Comparison of ENCODE assay signal across 29 mouse cellular contexts in genomic region chr17:36912031-36912430, GRCm38 (mm10). TPM values are rescaled to one million over a fixed set of nuclear protein-coding genes. Genes with fewer than 3 reads are reported as not detected.
DNase-seq lines count a peak whose midpoint lies in the region; ATAC-seq and TF ChIP-seq lines count a peak whose summit lies in the region.
"Had no signal": no experiment of that assay in that cellular context is flagged by ENCODE, and none has a peak within 500 bp of the region (broad histone marks: within the 10 kb centered on the region; RNA-seq: fewer than 3 reads in every experiment).

No protein-coding gene starts in this region.

- DNase-seq in heart, embryonic 10.5 days (ENCODE audit: low spot score): peak; percentile 25
- peak; percentile 34 for DNase-seq in kidney, adult 2 months
- DNase-seq in kidney, postnatal 4 days: no peak
- peak; percentile 14 for DNase-seq in liver, adult 2 months (ENCODE audit: extremely low read depth, low read depth, low spot score)
- no peak for DNase-seq in liver, postnatal 0 days
- DNase-seq: adrenal gland, adult 2 months; adrenal gland, postnatal 10 days; adrenal gland, postnatal 25 days; cerebellum, adult 11 months; cerebellum, adult 18-20 months; cerebellum, adult 8-10 months; cerebellum, adult 9-11 months; cerebellum, postnatal 14 days; cerebellum, postnatal 36 days; embryo, embryonic 11 days had no signal

- TF ChIP-seq POLR2A in kidney, adult 2 months (IDR thresholded peaks at IDR 0.05; ENCODE audit: low read depth, low read length): no peak
- no peak for TF ChIP-seq POLR2A in liver, adult 2 months (IDR thresholded peaks at IDR 0.05; ENCODE audit: extremely low read depth, insufficient read depth, low read length)

- TF ChIP-seq EP300 in liver, postnatal 0 days (IDR thresholded peaks at IDR 0.05; ENCODE audit: low read depth): no peak

- no peaks in the 10 kb centered on the region for H3K79me2 ChIP-seq in liver, adult 2 months (ENCODE audit: control insufficient read depth, insufficient read depth, low read length)

- no peaks in the 10 kb centered on the region for H3K36me3 ChIP-seq in heart, embryonic 10.5 days
- no peaks in the 10 kb centered on the region for H3K36me3 ChIP-seq in heart, embryonic 11.5 days (ENCODE audit: control insufficient read depth, insufficient read depth, low read length)
- H3K36me3 ChIP-seq in kidney, adult 2 months (ENCODE audit: control insufficient read depth, insufficient read depth, low read length): no peaks in the 10 kb centered on the region
- H3K36me3 ChIP-seq in liver, adult 2 months (ENCODE audit: control insufficient read depth, insufficient read depth, low read length): no peaks in the 10 kb centered on the region
- H3K36me3 ChIP-seq in liver, postnatal 0 days (replicated peaks; ENCODE audit: insufficient read depth, low read length): no peaks in the 10 kb centered on the region
- H3K36me3 ChIP-seq: embryonic facial prominence, embryonic 13.5 days; embryonic facial prominence, embryonic 15.5 days; forebrain, embryonic 10.5 days; forebrain, embryonic 12.5 days had no signal

- H3K9me3 ChIP-seq in heart, embryonic 10.5 days: no peaks in the 10 kb centered on the region
- no peaks in the 10 kb centered on the region for H3K9me3 ChIP-seq in heart, embryonic 11.5 days (replicated peaks; ENCODE audit: control insufficient read depth, low read length)
- H3K9me3 ChIP-seq in liver, postnatal 0 days (ENCODE audit: low read length): no peaks in the 10 kb centered on the region
- H3K9me3 ChIP-seq: embryonic facial prominence, embryonic 13.5 days; embryonic facial prominence, embryonic 15.5 days; forebrain, embryonic 10.5 days; forebrain, embryonic 12.5 days had no signal

- H3K27ac ChIP-seq in heart, embryonic 10.5 days: no peak overlapping the region
- H3K27ac ChIP-seq in heart, embryonic 11.5 days (ENCODE audit: low read depth, low read length): no peak overlapping the region
- H3K27ac ChIP-seq in kidney, adult 2 months (ENCODE audit: insufficient read depth, low read depth, low read length): no peak overlapping the region
- no peak overlapping the region for H3K27ac ChIP-seq in liver, adult 2 months (replicated peaks; ENCODE audit: insufficient read depth, low read depth, low read length)
- no peak overlapping the region for H3K27ac ChIP-seq in liver, postnatal 0 days (ENCODE audit: low read depth)
- H3K27ac ChIP-seq: embryonic facial prominence, embryonic 13.5 days; embryonic facial prominence, embryonic 15.5 days; forebrain, embryonic 10.5 days; forebrain, embryonic 12.5 days had no signal

- peaks cover 5% of the 10 kb centered on the region; the same call in 1 of the 2 replicates for H3K27me3 ChIP-seq in heart, embryonic 10.5 days (ENCODE audit: insufficient read depth, poor library complexity, severe bottlenecking)
- H3K27me3 ChIP-seq in heart, embryonic 11.5 days (ENCODE audit: control insufficient read depth, insufficient read depth, low read length): 0 out of 2 replicates have a peak, but pooled peaks cover 3% of the 10 kb centered on the region
- H3K27me3 ChIP-seq in kidney, adult 2 months (replicated peaks; ENCODE audit: control insufficient read depth, insufficient read depth, low read length): no peaks in the 10 kb centered on the region
- no peaks in the 10 kb centered on the region for H3K27me3 ChIP-seq in liver, adult 2 months (ENCODE audit: control insufficient read depth, insufficient read depth, low read length)
- 0 out of 2 replicates have a peak, but pooled peaks cover 4% of the 10 kb centered on the region for H3K27me3 ChIP-seq in liver, postnatal 0 days (ENCODE audit: insufficient read depth, low read length)
- H3K27me3 ChIP-seq: forebrain, embryonic 12.5 days had no signal

- no peak overlapping the region for H3K9ac ChIP-seq in heart, embryonic 11.5 days (ENCODE audit: low read depth, low read length)
- no peak overlapping the region for H3K9ac ChIP-seq in liver, adult 2 months (ENCODE audit: low read depth, low read length)
- no peak overlapping the region for H3K9ac ChIP-seq in liver, postnatal 0 days (replicated peaks)
- H3K9ac ChIP-seq: embryonic facial prominence, embryonic 13.5 days; embryonic facial prominence, embryonic 15.5 days; forebrain, embryonic 12.5 days had no signal

- no peak overlapping the region for H3K4me3 ChIP-seq in heart, embryonic 10.5 days
- H3K4me3 ChIP-seq in heart, embryonic 11.5 days (ENCODE audit: low read depth, low read length): no peak overlapping the region
- H3K4me3 ChIP-seq in kidney, adult 2 months (ENCODE audit: insufficient read depth, low read depth, low read length): no peak overlapping the region
- no peak overlapping the region for H3K4me3 ChIP-seq in liver, adult 2 months (ENCODE audit: insufficient read depth, low read depth, low read length)
- no peak overlapping the region for H3K4me3 ChIP-seq in liver, postnatal 0 days (ENCODE audit: low read depth, low read length)
- H3K4me3 ChIP-seq: embryonic facial prominence, embryonic 13.5 days; embryonic facial prominence, embryonic 15.5 days; erythroblast, embryonic 14.5 days; forebrain, embryonic 10.5 days; forebrain, embryonic 12.5 days had no signal

- no peak overlapping the region for H3K4me2 ChIP-seq in heart, embryonic 11.5 days
- no peak overlapping the region for H3K4me2 ChIP-seq in liver, postnatal 0 days (ENCODE audit: low read depth, low read length)
- H3K4me2 ChIP-seq: embryonic facial prominence, embryonic 13.5 days; embryonic facial prominence, embryonic 15.5 days; forebrain, embryonic 12.5 days had no signal

- no peak for TF ChIP-seq CTCF in kidney, adult 2 months (conservative IDR thresholded peaks at IDR 0.05; ENCODE audit: insufficient read depth, insufficient read length, low read depth, low read length)
- TF ChIP-seq CTCF in liver, adult 2 months (IDR thresholded peaks at IDR 0.05; ENCODE audit: low read depth, low read length): no peak
- no peak for TF ChIP-seq CTCF in liver, postnatal 0 days (IDR thresholded peaks at IDR 0.05; ENCODE audit: low read depth)

- no peaks in the 10 kb centered on the region for H3K4me1 ChIP-seq in heart, embryonic 10.5 days
- no peaks in the 10 kb centered on the region for H3K4me1 ChIP-seq in heart, embryonic 11.5 days (ENCODE audit: control insufficient read depth, insufficient read depth, low read length)
- no peaks in the 10 kb centered on the region for H3K4me1 ChIP-seq in kidney, adult 2 months (ENCODE audit: control insufficient read depth, insufficient read depth, low read length)
- H3K4me1 ChIP-seq in liver, adult 2 months (ENCODE audit: control insufficient read depth, insufficient read depth, low read length): no peaks in the 10 kb centered on the region; the same call in 1 of the 2 replicates
- no peaks in the 10 kb centered on the region for H3K4me1 ChIP-seq in liver, postnatal 0 days (ENCODE audit: insufficient read depth)
- H3K4me1 ChIP-seq: embryonic facial prominence, embryonic 13.5 days; embryonic facial prominence, embryonic 15.5 days; forebrain, embryonic 12.5 days had no signal

- 63% methylated on average over 2 of the region's 2 CpGs for WGBS in heart, embryonic 10.5 days
- WGBS in heart, embryonic 11.5 days (ENCODE audit: insufficient replicate concordance): 63% methylated on average over 2 of the region's 2 CpGs
- WGBS in kidney, adult 2 months: 40% methylated on average over 2 of the region's 2 CpGs
- WGBS in liver, adult 2 months: 48% methylated on average over 2 of the region's 2 CpGs
- 47% methylated on average over 2 of the region's 2 CpGs for WGBS in liver, postnatal 0 days (ENCODE audit: insufficient replicate concordance)

- no peak for ATAC-seq in heart, embryonic 11.5 days (replicated peaks; ENCODE audit: insufficient number of reproducible peaks, low FRiP score, low TSS enrichment)
- no peak for ATAC-seq in liver, postnatal 0 days
- ATAC-seq: forebrain, embryonic 14.5 days had no signal

RNA-seq across cellular contexts. Expression of gene Trim31, which starts 14.1 kb away (rescaled TPM):
- not detected in 2 replicates for polyA plus RNA-seq in heart, embryonic 10.5 days (2016; fragmentation: Nextera tagmentation; extraction: Ambion mirVana)
- polyA plus RNA-seq in heart, embryonic 11.5 days (2014; fragmentation: Nextera tagmentation; extraction: Ambion mirVana): not detected in 2 replicates
- polyA plus RNA-seq in kidney, adult 2 months (2012; rRNA removed): not detected in 2 replicates
- total RNA-seq in liver, adult 2 months (2014; rRNA removed): not detected in 2 replicates
- polyA plus RNA-seq in liver, adult 2 months (2012; rRNA removed): not detected in 2 replicates
- not detected in 2 replicates for polyA plus RNA-seq in liver, postnatal 0 days (2015; fragmentation: Nextera tagmentation; extraction: Ambion mirVana)
- total RNA-seq: adrenal gland, adult 2 months; adrenal gland, postnatal 10 days; adrenal gland, postnatal 25 days; adrenal gland, postnatal 4 days; common myeloid progenitor, adult 5-6 weeks; ES-E14; MEL had no signal
- polyA plus RNA-seq: adrenal gland, adult 2 months; brain, embryonic 14.5 days; C2C12; embryonic facial prominence, embryonic 11.5 days; embryonic facial prominence, embryonic 13.5 days; embryonic facial prominence, embryonic 15.5 days; erythroblast, embryonic 14.5 days; forebrain, embryonic 10.5 days; forebrain, embryonic 12.5 days; forebrain, embryonic 14.5 days had no signal

RNA-seq across cellular contexts. Expression of gene Trim40, which starts 22.1 kb away (rescaled TPM):
- not detected in 2 replicates for polyA plus RNA-seq in heart, embryonic 10.5 days (2016; fragmentation: Nextera tagmentation; extraction: Ambion mirVana)
- polyA plus RNA-seq in heart, embryonic 11.5 days (2014; fragmentation: Nextera tagmentation; extraction: Ambion mirVana): not detected in 2 replicates
- polyA plus RNA-seq in kidney, adult 2 months (2012; rRNA removed): 0.13 TPM in 1 of 2 replicates, not detected in the other
- total RNA-seq in liver, adult 2 months (2014; rRNA removed): not detected in 2 replicates
- 0.05 TPM in 1 of 2 replicates, not detected in the other for polyA plus RNA-seq in liver, adult 2 months (2012; rRNA removed)
- not detected in 2 replicates for polyA plus RNA-seq in liver, postnatal 0 days (2015; fragmentation: Nextera tagmentation; extraction: Ambion mirVana)
- total RNA-seq: adrenal gland, postnatal 10 days; common myeloid progenitor, adult 5-6 weeks had no signal
- polyA plus RNA-seq: brain, embryonic 14.5 days; C2C12; embryonic facial prominence, embryonic 11.5 days; embryonic facial prominence, embryonic 13.5 days; embryonic facial prominence, embryonic 15.5 days; erythroblast, embryonic 14.5 days; forebrain, embryonic 10.5 days; forebrain, embryonic 12.5 days; forebrain, embryonic 14.5 days had no signal

RNA-seq across cellular contexts. Expression of gene Rnf39, which starts 30.7 kb away (rescaled TPM):
- polyA plus RNA-seq in heart, embryonic 10.5 days (2016; fragmentation: Nextera tagmentation; extraction: Ambion mirVana): not detected in 2 replicates
- 0.10 and 0.17 TPM in 2 replicates for polyA plus RNA-seq in heart, embryonic 11.5 days (2014; fragmentation: Nextera tagmentation; extraction: Ambion mirVana)
- polyA plus RNA-seq in kidney, adult 2 months (2012; rRNA removed): 0.36 and 0.69 TPM in 2 replicates
- 3.5 and 4.4 TPM in 2 replicates for total RNA-seq in liver, adult 2 months (2014; rRNA removed)
- polyA plus RNA-seq in liver, adult 2 months (2012; rRNA removed): 8.8 and 11.9 TPM in 2 replicates
- 0.11 TPM in 1 of 2 replicates, not detected in the other for polyA plus RNA-seq in liver, postnatal 0 days (2015; fragmentation: Nextera tagmentation; extraction: Ambion mirVana)
- total RNA-seq: MEL had no signal
- polyA plus RNA-seq: erythroblast, embryonic 14.5 days had no signal

RNA-seq across cellular contexts. Expression of gene Ppp1r11, which starts 39.5 kb away (rescaled TPM):
- 98.8 and 121 TPM in 2 replicates for polyA plus RNA-seq in heart, embryonic 10.5 days (2016; fragmentation: Nextera tagmentation; extraction: Ambion mirVana)
- 97.4 and 105 TPM in 2 replicates for polyA plus RNA-seq in heart, embryonic 11.5 days (2014; fragmentation: Nextera tagmentation; extraction: Ambion mirVana)
- polyA plus RNA-seq in kidney, adult 2 months (2012; rRNA removed): 54.9 and 73.8 TPM in 2 replicates
- 24.2 and 26.6 TPM in 2 replicates for total RNA-seq in liver, adult 2 months (2014; rRNA removed)
- 36.8 and 37.7 TPM in 2 replicates for polyA plus RNA-seq in liver, adult 2 months (2012; rRNA removed)
- 39.9 and 41.7 TPM in 2 replicates for polyA plus RNA-seq in liver, postnatal 0 days (2015; fragmentation: Nextera tagmentation; extraction: Ambion mirVana)

RNA-seq across cellular contexts. Expression of gene Trim10, which starts 42.7 kb away (rescaled TPM):
- polyA plus RNA-seq in heart, embryonic 10.5 days (2016; fragmentation: Nextera tagmentation; extraction: Ambion mirVana): 18.6 and 21.5 TPM in 2 replicates
- 28.7 and 32.3 TPM in 2 replicates for polyA plus RNA-seq in heart, embryonic 11.5 days (2014; fragmentation: Nextera tagmentation; extraction: Ambion mirVana)
- polyA plus RNA-seq in kidney, adult 2 months (2012; rRNA removed): 0.11 TPM in 1 of 2 replicates, not detected in the other
- total RNA-seq in liver, adult 2 months (2014; rRNA removed): 0.07 TPM in 1 of 2 replicates, not detected in the other
- not detected in 2 replicates for polyA plus RNA-seq in liver, adult 2 months (2012; rRNA removed)
- 85.7 and 86.7 TPM in 2 replicates for polyA plus RNA-seq in liver, postnatal 0 days (2015; fragmentation: Nextera tagmentation; extraction: Ambion mirVana)
- total RNA-seq: ES-E14 had no signal
- polyA plus RNA-seq: C2C12 had no signal

Comparison
In these comparisons a context has a peak if more than half of its experiments do, and no peak if none do; other contexts are left out.
1. DNase-seq: peak in heart, embryonic 10.5 days (single experiment), kidney, adult 2 months (single experiment) and liver, adult 2 months (single experiment); none in kidney, postnatal 4 days (0 of 2) and liver, postnatal 0 days (single experiment).